Comparison of ENCODE assay signal across 11 mouse cellular contexts in genomic region chr3:38045523-38045922, GRCm38 (mm10).
DNase-seq lines count a peak whose midpoint lies in the region; ATAC-seq and TF ChIP-seq lines count a peak whose summit lies in the region.
"Had no signal": no experiment of that assay in that cellular context is flagged by ENCODE, and none has a peak within 500 bp of the region (broad histone marks: within the 10 kb centered on the region; RNA-seq: fewer than 3 reads in every experiment).

No protein-coding gene starts in this region.

- no peak for TF ChIP-seq POLR2A in lung, adult 2 months (IDR thresholded peaks at IDR 0.05; ENCODE audit: borderline replicate concordance, extremely low read depth, low read depth, low read length)

- no peak overlapping the region for H3K27ac ChIP-seq in hindbrain, postnatal 0 days
- H3K27ac ChIP-seq in hindbrain, embryonic 13.5 days: no peak overlapping the region
- H3K27ac ChIP-seq in embryonic facial prominence, embryonic 11.5 days (replicated peaks; ENCODE audit: low read depth, low read length): no peak overlapping the region
- H3K27ac ChIP-seq: limb, embryonic 13.5 days; macrophage had no signal

- 34% methylated on average over 6 of the region's 6 CpGs for WGBS in hindbrain, postnatal 0 days
- WGBS in hindbrain, embryonic 13.5 days: 60% methylated on average over 6 of the region's 6 CpGs
- 52% methylated on average over 6 of the region's 6 CpGs for WGBS in lung, adult 2 months
- 53% methylated on average over 6 of the region's 6 CpGs for WGBS in embryonic facial prominence, embryonic 11.5 days

- H3K4me3 ChIP-seq in hindbrain, postnatal 0 days (ENCODE audit: low read length): no peak overlapping the region
- no peak overlapping the region for H3K4me3 ChIP-seq in hindbrain, embryonic 13.5 days
- no peak overlapping the region for H3K4me3 ChIP-seq in lung, adult 2 months (replicated peaks; ENCODE audit: extremely low read depth, low read depth, low read length)
- no peak overlapping the region for H3K4me3 ChIP-seq in embryonic facial prominence, embryonic 11.5 days (ENCODE audit: low read depth, low read length)
- H3K4me3 ChIP-seq: limb, embryonic 13.5 days had no signal

- no peaks in the 10 kb centered on the region for H3K36me3 ChIP-seq in hindbrain, postnatal 0 days (ENCODE audit: insufficient read depth, low read length)
- H3K36me3 ChIP-seq in hindbrain, embryonic 13.5 days: no peaks in the 10 kb centered on the region
- no peaks in the 10 kb centered on the region for H3K36me3 ChIP-seq in embryonic facial prominence, embryonic 11.5 days (replicated peaks; ENCODE audit: control insufficient read depth, insufficient read depth, low read depth, low read length)
- H3K36me3 ChIP-seq: limb, embryonic 13.5 days had no signal

- POLR2A ChIA-PET in Patski (lab: Charles Lee): interaction anchor here (1.2 kb wide), 1 partner anchor 109 kb away, joined by 6 read pairs; no protein-coding TSS in a partner anchor

- no peak overlapping the region for H3K9ac ChIP-seq in hindbrain, postnatal 0 days (replicated peaks; ENCODE audit: low read length)
- no peak overlapping the region for H3K9ac ChIP-seq in hindbrain, embryonic 13.5 days
- H3K9ac ChIP-seq in embryonic facial prominence, embryonic 11.5 days (replicated peaks; ENCODE audit: low read length): no peak overlapping the region
- H3K9ac ChIP-seq: limb, embryonic 13.5 days had no signal

- no peaks in the 10 kb centered on the region for H3K27me3 ChIP-seq in hindbrain, postnatal 0 days (ENCODE audit: insufficient read depth, low read length)
- H3K27me3 ChIP-seq in hindbrain, embryonic 13.5 days: no peaks in the 10 kb centered on the region
- H3K27me3 ChIP-seq in Patski: no peaks in the 10 kb centered on the region
- H3K27me3 ChIP-seq in embryonic facial prominence, embryonic 11.5 days (ENCODE audit: control insufficient read depth, insufficient read depth, low read length): no peaks in the 10 kb centered on the region
- H3K27me3 ChIP-seq: limb, embryonic 13.5 days had no signal

- no peak for ATAC-seq in hindbrain, postnatal 0 days
- no peak for ATAC-seq in hindbrain, embryonic 13.5 days (ENCODE audit: low FRiP score)
- peak; percentile 24 for ATAC-seq in Patski
- no peak for ATAC-seq in embryonic facial prominence, embryonic 11.5 days (replicated peaks; ENCODE audit: insufficient number of reproducible peaks, low FRiP score, low TSS enrichment, low read depth)

- DNase-seq in hindbrain, postnatal 0 days (ENCODE audit: low spot score): peak; percentile 66
- no peak for DNase-seq in lung, adult 2 months
- DNase-seq in lung, adult 18-20 months: no peak
- no peak for DNase-seq in Patski (ENCODE audit: low read depth, low spot score)
- peak; percentile 26 for DNase-seq in embryonic facial prominence, embryonic 11.5 days (ENCODE audit: low spot score)
- no peak for DNase-seq in thymus, postnatal 0 days (ENCODE audit: low spot score)
- DNase-seq: spleen, adult 18-20 months had no signal

- H3K4me2 ChIP-seq in hindbrain, postnatal 0 days (ENCODE audit: low read depth, low read length): peak overlapping the region; percentile 24; the same call in 1 of the 2 replicates
- no peak overlapping the region for H3K4me2 ChIP-seq in hindbrain, embryonic 13.5 days
- no peak overlapping the region for H3K4me2 ChIP-seq in embryonic facial prominence, embryonic 11.5 days (ENCODE audit: low read depth, low read length)
- H3K4me2 ChIP-seq: heart, embryonic 11.5 days; limb, embryonic 13.5 days had no signal

- in situ Hi-C loops in Patski (cut with MboI; ENCODE audit: low pct_unique_long_range_greater_than_20kb): loop anchor here (10.0 kb wide), 1 partner anchor 581 kb away; no protein-coding TSS in a partner anchor

- CTCF ChIA-PET in Patski (lab: Charles Lee): interaction anchor here (0.7 to 2.0 kb wide), 8 partner anchors 10 to 229 kb away, joined by 3 to 5 read pairs (median 3); no protein-coding TSS in a partner anchor

- TF ChIP-seq CTCF in hindbrain, postnatal 0 days (IDR thresholded peaks at IDR 0.05; ENCODE audit: low read depth): peak; percentile 54
- 0 out of 2 replicates have a peak, but pooled peaks have one; percentile 5 for TF ChIP-seq CTCF in lung, adult 2 months (IDR thresholded peaks at IDR 0.05; ENCODE audit: insufficient read depth, low read length)
- TF ChIP-seq CTCF in Patski (IDR thresholded peaks at IDR 0.05): peak; percentile 80

- H3K9me3 ChIP-seq in hindbrain, postnatal 0 days (ENCODE audit: low read length): no peaks in the 10 kb centered on the region
- no peaks in the 10 kb centered on the region for H3K9me3 ChIP-seq in hindbrain, embryonic 13.5 days
- no peaks in the 10 kb centered on the region for H3K9me3 ChIP-seq in embryonic facial prominence, embryonic 11.5 days (replicated peaks; ENCODE audit: control insufficient read depth, low read length)
- H3K9me3 ChIP-seq: limb, embryonic 13.5 days had no signal

- no peaks in the 10 kb centered on the region for H3K4me1 ChIP-seq in hindbrain, postnatal 0 days (ENCODE audit: insufficient read depth, low read length)
- H3K4me1 ChIP-seq in hindbrain, embryonic 13.5 days (replicated peaks): peaks cover 11% of the 10 kb centered on the region
- H3K4me1 ChIP-seq in lung, adult 2 months (ENCODE audit: control insufficient read depth, insufficient read depth, low read length): no peaks in the 10 kb centered on the region
- H3K4me1 ChIP-seq in embryonic facial prominence, embryonic 11.5 days (ENCODE audit: control insufficient read depth, insufficient read depth, low read length): no peaks in the 10 kb centered on the region

Comparison
In these comparisons a context has a peak if more than half of its experiments do, and no peak if none do; other contexts are left out.
1. DNase-seq: peak in hindbrain, postnatal 0 days (single experiment) and embryonic facial prominence, embryonic 11.5 days (single experiment); none in lung, adult 2 months (single experiment), lung, adult 18-20 months (0 of 2), Patski (single experiment) and thymus, postnatal 0 days (single experiment).
2. CTCF ChIP-seq: peak in every context shown above with its lines; median percentile 80 in Patski; 54 in hindbrain, postnatal 0 days; 5 in lung, adult 2 months.